Mouse (Mus musculus): ENCODE measurements around the gene Gja4. TPM values are rescaled to one million over a fixed set of nuclear protein-coding genes. Genes with fewer than 3 reads are reported as not detected.

Gene Gja4
- total and polyA plus RNA-seq, 3 experiments: not detected

DNA sequence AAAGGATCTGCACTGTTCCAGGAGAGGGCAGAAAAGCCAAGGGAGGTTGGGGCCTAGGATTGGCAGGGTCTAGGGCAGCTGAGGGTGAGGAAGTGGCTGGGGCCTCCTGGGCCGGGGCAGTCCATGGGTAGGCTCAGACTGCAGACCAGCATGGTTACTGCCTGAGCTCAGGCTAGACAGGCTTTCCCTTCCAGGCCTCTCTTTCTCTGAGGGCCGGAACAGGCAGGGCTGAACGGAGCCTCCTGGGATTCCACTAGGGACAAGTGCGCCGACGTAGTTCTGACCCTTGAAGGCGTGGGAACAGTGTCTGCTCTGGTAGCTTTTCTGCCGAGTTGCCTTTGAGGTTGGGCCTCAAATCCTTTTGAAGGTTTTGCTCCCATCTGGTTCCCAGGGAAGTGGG lies 1.9 kb upstream of the Gja4 start:
- Histone ChIP-seq H3K27ac (ENCODE audit: insufficient read depth, low read depth) (no peak overlapping the region), H3K36me3 (replicated peaks in 1 of 2; ENCODE audit: control insufficient read depth in 1 of 2, insufficient read depth in 1 of 2, low read length in 1 of 2) (no peaks in the 10 kb centered on the region), H3K4me1 (ENCODE audit: control insufficient read depth in 1 of 2, insufficient read depth in 2 of 2) (peaks cover 0 to 9% of the 10 kb centered on the region in 2 experiments; a peak in 1 of 4 replicates), H3K4me2 (ENCODE audit: insufficient read depth, low read depth, poor library complexity, severe bottlenecking) (no peak overlapping the region), H3K27me3 (replicated peaks) (peaks cover 49% of the 10 kb centered on the region), H3K9me3 (replicated peaks; ENCODE audit: low read length) (no peaks in the 10 kb centered on the region), H3K4me3 (replicated peaks in 1 of 3; ENCODE audit: low read depth in 2 of 3, low read length in 2 of 3, poor library complexity in 1 of 3) (no peak overlapping the region), H3K9ac (ENCODE audit: insufficient read depth, low read depth) (no peak overlapping the region), H3K79me2 (replicated peaks; ENCODE audit: control insufficient read depth, extremely low read depth, insufficient read depth, poor library complexity, severe bottlenecking) (no peaks in the 10 kb centered on the region)
- no peak for DNase-seq (ENCODE audit: extremely low read depth)
- no peak for TF ChIP-seq IRF4 (IDR thresholded peaks at IDR 0.05; ENCODE audit: low read depth, low read length)
- in situ Hi-C loops (cut with MboI; ENCODE audit: low pct_ligation_motif_present, low pct_unique_long_range_greater_than_20kb, low sequenced_read_pairs): loop anchor here (5.0 kb wide), 1 partner anchor 73 kb away; the partner anchor contains the start of gene Smim12
- dilution Hi-C loops (cut with MboI; ENCODE audit: extremely low pct_ligation_motif_present, extremely low pct_unique_long_range_greater_than_20kb, low sequenced_read_pairs): no loop called here

GRCm38 (mm10) chr4:127314585-127314984 lies 746 bp upstream of the Gja4 start:
- H3K4me1 ChIP-seq (ENCODE audit: control insufficient read depth in 1 of 2, insufficient read depth in 2 of 2): peaks cover 0 to 9% of the 10 kb centered on the region in 2 experiments; a peak in 1 of 4 replicates
- peaks cover 49% of the 10 kb centered on the region for H3K27me3 ChIP-seq (replicated peaks)
- dilution Hi-C loops (cut with MboI; ENCODE audit: extremely low pct_ligation_motif_present, extremely low pct_unique_long_range_greater_than_20kb, low sequenced_read_pairs) (no loop called here), in situ Hi-C loops (cut with MboI; ENCODE audit: low pct_ligation_motif_present, low pct_unique_long_range_greater_than_20kb, low sequenced_read_pairs) (no loop called here)
- H3K79me2 ChIP-seq (replicated peaks; ENCODE audit: control insufficient read depth, extremely low read depth, insufficient read depth, poor library complexity, severe bottlenecking): no peaks in the 10 kb centered on the region
- no peak overlapping the region for H3K4me3 ChIP-seq (replicated peaks in 1 of 3; ENCODE audit: low read depth in 2 of 3, low read length in 2 of 3, poor library complexity in 1 of 3)
- no peak overlapping the region for H3K27ac ChIP-seq (ENCODE audit: insufficient read depth, low read depth)
- no peak for TF ChIP-seq USF2 (conservative IDR thresholded peaks at IDR 0.05; ENCODE audit: low read depth, low read length)
- TF ChIP-seq BHLHE40 (IDR thresholded peaks at IDR 0.05; ENCODE audit: low read depth, low read length): no peak
- no peak for TF ChIP-seq RAD21 (IDR thresholded peaks at IDR 0.05; ENCODE audit: low read depth, low read length)
- no peak for TF ChIP-seq POLR2AphosphoS2 (IDR thresholded peaks at IDR 0.05; ENCODE audit: low read depth, low read length)
- no peak for TF ChIP-seq SIN3A (IDR thresholded peaks at IDR 0.05; ENCODE audit: low read length)
- no peak for TF ChIP-seq ZMIZ1 (IDR thresholded peaks at IDR 0.05; ENCODE audit: low read depth, low read length)
- TF ChIP-seq MAX (IDR thresholded peaks at IDR 0.05; ENCODE audit: low read length): no peak
- no peak for TF ChIP-seq USF1 (IDR thresholded peaks at IDR 0.05; ENCODE audit: low read depth, low read length)
- TF ChIP-seq TBP (conservative IDR thresholded peaks at IDR 0.05; ENCODE audit: low read depth, low read length): no peak
- no peak for TF ChIP-seq ZNF384 (IDR thresholded peaks at IDR 0.05; ENCODE audit: low read depth, low read length)
- no peak for TF ChIP-seq GABPA (IDR thresholded peaks at IDR 0.05; ENCODE audit: insufficient replicate concordance, low read depth, low read length)
- TF ChIP-seq MEF2A (IDR thresholded peaks at IDR 0.05; ENCODE audit: borderline replicate concordance, low read depth, low read length): no peak
- no peak for TF ChIP-seq ETS1 (conservative IDR thresholded peaks at IDR 0.05; ENCODE audit: low read depth, low read length)
- TF ChIP-seq PAX5 (IDR thresholded peaks at IDR 0.05; ENCODE audit: low read length): no peak
- no peak for TF ChIP-seq IRF4 (IDR thresholded peaks at IDR 0.05; ENCODE audit: low read depth, low read length)
- TF ChIP-seq JUND (conservative IDR thresholded peaks at IDR 0.05; ENCODE audit: low read depth, low read length): no peak
- no peak for TF ChIP-seq POLR2A (IDR thresholded peaks at IDR 0.05; ENCODE audit: low read depth, low read length)
- TF ChIP-seq CTCF (conservative IDR thresholded peaks at IDR 0.05 in 1 of 2, IDR thresholded peaks at IDR 0.05 in 1 of 2; ENCODE audit: low read depth in 2 of 2, low read length in 2 of 2): no peak
- TF ChIP-seq MAZ (IDR thresholded peaks at IDR 0.05; ENCODE audit: low read depth, low read length): no peak
- no peaks in the 10 kb centered on the region for H3K9me3 ChIP-seq (replicated peaks; ENCODE audit: low read length)
- H3K4me2 ChIP-seq (ENCODE audit: insufficient read depth, low read depth, poor library complexity, severe bottlenecking): no peak overlapping the region
- DNase-seq (ENCODE audit: extremely low read depth): no peak
- H3K9ac ChIP-seq (ENCODE audit: insufficient read depth, low read depth): no peak overlapping the region
- no peaks in the 10 kb centered on the region for H3K36me3 ChIP-seq (replicated peaks in 1 of 2; ENCODE audit: control insufficient read depth in 1 of 2, insufficient read depth in 1 of 2, low read length in 1 of 2)
